Mouse (Mus musculus) heart, adult 2 months (tissue): ENCODE results near the gene Mok. TPM values are rescaled to one million over a fixed set of nuclear protein-coding genes. Genes with fewer than 3 reads are reported as not detected.

Experiments used
- DNase-seq, 2 experiments: peaks; one replicate each; pipeline ENCODE4 v3.0.0; 2021
- H3K27ac ChIP-seq: fragments of 200-600 bp; 2 replicates; pipeline ENCODE4 v1.8.1; 2022
- H3K27me3 ChIP-seq: fragments of 200-500 bp; 2 replicates; pipeline ENCODE4 v1.6.1; 2012; ENCODE audit warnings: mild to moderate bottlenecking, low read length, inconsistent platforms, mixed read lengths; ENCODE audit not compliant: control insufficient read depth, insufficient read depth
- H3K36me3 ChIP-seq: fragments of 200-500 bp; 2 replicates; pipeline ENCODE4 v1.6.1; 2012; ENCODE audit warnings: low read length, inconsistent platforms; ENCODE audit not compliant: control insufficient read depth, insufficient read depth
- H3K4me1 ChIP-seq: fragments of 200-500 bp; 2 replicates; pipeline ENCODE4 v1.6.1; 2011; ENCODE audit warnings: low read length; ENCODE audit not compliant: control insufficient read depth, insufficient read depth
- H3K4me3 ChIP-seq: fragments of 200-600 bp; 2 replicates; pipeline ENCODE4 v1.8.1; 2022
- H3K79me2 ChIP-seq: fragments of 200-500 bp; replicated peaks from 2 replicates; pipeline ENCODE4 v1.6.1; 2012; ENCODE audit warnings: mild to moderate bottlenecking, inconsistent platforms, low read length, moderate library complexity, mixed read lengths; ENCODE audit not compliant: control insufficient read depth, insufficient read depth
- H3K9ac ChIP-seq: fragments of 200-500 bp; 2 replicates; pipeline ENCODE4 v1.6.1; 2012; ENCODE audit warnings: low read depth, mild to moderate bottlenecking, control low read depth, inconsistent platforms, low read length, mixed read lengths
- CTCF ChIP-seq: fragments of 200-600 bp; IDR thresholded peaks from 2 replicates; pipeline ENCODE4 v1.8.1; 2022; ENCODE audit warnings: antibody characterized with exemption, mild to moderate bottlenecking, moderate library complexity
- EP300 ChIP-seq: fragments of 200-500 bp; IDR thresholded peaks from 2 replicates; pipeline ENCODE4 v1.6.1; 2011; ENCODE audit warnings: low read depth, low read length, control low read depth; ENCODE audit not compliant: insufficient read depth
- POLR2A ChIP-seq: fragments of 200-500 bp; IDR thresholded peaks from 2 replicates; pipeline ENCODE4 v1.6.1; 2011; ENCODE audit warnings: mild to moderate bottlenecking, low read depth, low read length, control low read depth; ENCODE audit not compliant: insufficient read depth
- WGBS: fragments of 180-500 bp; shearing (Covaris S2); methylation state at CpG from one replicate; pipeline ENCODE4 v1.1.7; 2018; 5-methylcytosine and 5-hydroxymethylcytosine counted together
- intact Hi-C: fragments of 180-260 bp; cut with DNase I; formaldehyde crosslinking; loops from one replicate; pipeline ENCODE4 v1.15.1; 2025
- long read RNA-seq: library from polyadenylated mRNA; stranded (forward); transcript quantifications from one replicate; pipeline ENCODE4 v2.0.0, GENCODE M21; 2021
- polyA plus RNA-seq: library from polyadenylated mRNA; depleted of rRNA; stranded (reverse); fragments of >200 nt; gene quantifications from 2 replicates; pipeline ENCODE4 v1.2.3, GENCODE M21; 2012; rRNA removed
- total RNA-seq, 2 experiments: library from RNA; stranded (reverse); gene quantifications; 2 replicates each; pipeline ENCODE4 v1.2.3; 2021

Gene Mok
- total RNA-seq, result under 1 TPM; 0.36 to 0.86 TPM
- polyA plus RNA-seq, result 0.82 and 1.1 TPM in 2 replicates
- long read RNA-seq, result 0 reads

GRCm38 (mm10) chr12:110840348-110841198 lies at the start of gene Mok:
TSS of gene Mok (minus strand) at chr12:110840939.
- under 1% methylated on average over 71 of the region's 71 CpGs for WGBS
- peak within 1 kb of the TSS; percentile 54 for H3K9ac ChIP-seq
- no peaks in the 10 kb centered on the region for H3K79me2 ChIP-seq

GRCm38 (mm10) chr12:110889036-110890020 lies 48.6 kb upstream of the Mok start, which contains the start of the genes Cinp and Tecpr2:
TSS of gene Cinp (minus strand) at chr12:110889145.
TSS of gene Tecpr2 (plus strand) at chr12:110889264.
- TF ChIP-seq EP300, result 0 out of 2 replicates have a peak, but pooled peaks have one; percentile 36
- TF ChIP-seq CTCF, result no peak
- peak; percentile 61 for TF ChIP-seq POLR2A
- DNase-seq, result peak; percentile 96 to 98
- H3K79me2 ChIP-seq, result peaks cover 1% of the 10 kb centered on the region; the same call in 1 of the 2 replicates
- H3K36me3 ChIP-seq, result no peaks in the 10 kb centered on the region
- WGBS, result under 1% methylated on average over 72 of the region's 74 CpGs
- peak within 1 kb of the TSS; percentile 86 for H3K4me3 ChIP-seq
- peak within 1 kb of the TSS; percentile 77 for H3K27ac ChIP-seq
- H3K27me3 ChIP-seq, result no peaks in the 10 kb centered on the region
- intact Hi-C loops, result no loop called here
- peaks cover 5% of the 10 kb centered on the region for H3K4me1 ChIP-seq
- H3K9ac ChIP-seq, result peak within 1 kb of the TSS; percentile 79

More at GRCm38 (mm10) chr12:110840348-110841198, at the start of gene Mok:
- Histone ChIP-seq H3K27me3 (no peaks in the 10 kb centered on the region), H3K4me3 (peak within 1 kb of the TSS; percentile 70), H3K4me1 (no peaks in the 10 kb centered on the region), H3K27ac (no peak within 1 kb of the TSS; the same call in 1 of the 2 replicates), H3K36me3 (no peaks in the 10 kb centered on the region)
- intact Hi-C loops, result loop anchor here (2.0 to 5.0 kb wide), 4 partner anchors 102 to 423 kb away; no protein-coding TSS in a partner anchor
- DNase-seq, result peak; percentile 96 to 98
- TF ChIP-seq CTCF (no peak), EP300 (no peak), POLR2A (no peak)

GRCm38 (mm10) chr12:110888606-110889005 lies 47.9 kb upstream of the Mok start:
- Histone ChIP-seq H3K4me1 (peaks cover 5% of the 10 kb centered on the region), H3K27me3 (no peaks in the 10 kb centered on the region), H3K36me3 (no peaks in the 10 kb centered on the region), H3K79me2 (peaks cover 1% of the 10 kb centered on the region; the same call in 1 of the 2 replicates), H3K9ac (peak overlapping the region; percentile 74), H3K4me3 (peak overlapping the region; percentile 86), H3K27ac (peak overlapping the region; percentile 77)
- no peak for DNase-seq
- under 1% methylated on average over 25 of the region's 25 CpGs for WGBS
- intact Hi-C loops, result no loop called here
- TF ChIP-seq POLR2A (no peak), CTCF (no peak), EP300 (no peak)

GRCm38 (mm10) chr12:110888106-110888505 lies 47.4 kb upstream of the Mok start:
- Histone ChIP-seq H3K9ac (peak overlapping the region; percentile 74), H3K36me3 (no peaks in the 10 kb centered on the region), H3K79me2 (peaks cover 1% of the 10 kb centered on the region; the same call in 1 of the 2 replicates), H3K27ac (no peak overlapping the region; the same call in 1 of the 2 replicates), H3K4me3 (peak overlapping the region; percentile 86), H3K4me1 (peaks cover 5% of the 10 kb centered on the region), H3K27me3 (no peaks in the 10 kb centered on the region)
- TF ChIP-seq CTCF, result no peak
- no peak for TF ChIP-seq POLR2A
- TF ChIP-seq EP300, result no peak
- no peak for DNase-seq
- 15% methylated on average over 12 of the region's 12 CpGs for WGBS
- intact Hi-C loops, result no loop called here

GRCm38 (mm10) chr12:110885251-110885650 lies 44.5 kb upstream of the Mok start:
- H3K27me3 ChIP-seq, result no peaks in the 10 kb centered on the region
- no peak overlapping the region for H3K27ac ChIP-seq
- no peak overlapping the region for H3K4me3 ChIP-seq
- TF ChIP-seq CTCF (no peak), POLR2A (no peak), EP300 (no peak)
- peaks cover 5% of the 10 kb centered on the region for H3K4me1 ChIP-seq
- no peak for DNase-seq
- H3K79me2 ChIP-seq, result no peaks in the 10 kb centered on the region; the same call in 1 of the 2 replicates
- no peak overlapping the region for H3K9ac ChIP-seq
- 97% methylated on average over 2 of the region's 2 CpGs for WGBS
- no peaks in the 10 kb centered on the region for H3K36me3 ChIP-seq
- intact Hi-C loops, result no loop called here
